Mouse (Mus musculus) neutrophil, adult 5-6 weeks (primary cell): ENCODE results near the gene Hoxa11. TPM values are rescaled to one million over a fixed set of nuclear protein-coding genes. Genes with fewer than 3 reads are reported as not detected.
A peak's percentile ranks its signal among the peaks of the same experiment; 100 is the strongest.

Source experiments
- ATAC-seq: fragments of 151-379, 151-347 bp; 2 replicates; pipeline ENCODE4 v1.8.0; 2017; ENCODE audit warnings: mild to moderate bottlenecking, moderate TSS enrichment; ENCODE audit not compliant: insufficient number of reproducible peaks, poor library complexity, low FRiP score, severe bottlenecking; ENCODE audit errors: extremely low read depth
- total RNA-seq: library from RNA; stranded (forward); fragments of 200-1000 nt; gene quantifications from 2 replicates; pipeline ENCODE4 v1.2.3, GENCODE M21; 2017

Hoxa11 gene
- total RNA-seq, 1 experiment from 2014 or later = not detected

GRCm38 (mm10) chr6:52223939-52224760, 21.5 kb downstream of the Hoxa11 start:
- no peak for ATAC-seq

GRCm38 (mm10) chr6:52222729-52223128, 22.9 kb downstream of the Hoxa11 start:
- ATAC-seq = no peak

GRCm38 (mm10) chr6:52221993-52222685, 23.5 kb downstream of the Hoxa11 start:
- no peak for ATAC-seq

- ATAC-seq = peak; percentile 76
These were observed 24.1 kb downstream of the Hoxa11 start, which contains the start of gene Hoxa7 for GRCm38 (mm10) chr6:52221337-52221992. TSS of gene Hoxa7 (minus strand) at chr6:52221854.

- ATAC-seq = no peak
These were observed 24.7 kb downstream of the Hoxa11 start for GRCm38 (mm10) chr6:52220865-52221310.

GRCm38 (mm10) chr6:52220003-52220864, 25.4 kb downstream of the Hoxa11 start:
- ATAC-seq = no peak

- no peak for ATAC-seq
These were observed 26.2 kb downstream of the Hoxa11 start for GRCm38 (mm10) chr6:52219234-52219942.

- ATAC-seq = no peak
These were observed 26.9 kb downstream of the Hoxa11 start for GRCm38 (mm10) chr6:52218643-52219215.

- no peak for ATAC-seq
These were observed 27.5 kb downstream of the Hoxa11 start for GRCm38 (mm10) chr6:52217895-52218642.

- no peak for ATAC-seq
These were observed 28.2 kb downstream of the Hoxa11 start for GRCm38 (mm10) chr6:52217459-52217768.

- no peak for ATAC-seq
These were observed 28.7 kb downstream of the Hoxa11 start for GRCm38 (mm10) chr6:52216691-52217458.

- ATAC-seq = no peak
These were observed 29.7 kb downstream of the Hoxa11 start for GRCm38 (mm10) chr6:52215771-52216535.

- no peak for ATAC-seq
These were observed 30.5 kb downstream of the Hoxa11 start for GRCm38 (mm10) chr6:52215070-52215469.

GRCm38 (mm10) chr6:52214271-52214670, 31.3 kb downstream of the Hoxa11 start:
- ATAC-seq = no peak

GRCm38 (mm10) chr6:52213119-52213986, 32.3 kb downstream of the Hoxa11 start, which contains the start of the genes Hoxa3 and Gm28308:
TSS of gene Hoxa3 (minus strand) at chr6:52213336.
TSS of gene Gm28308 (minus strand) at chr6:52213339.
- ATAC-seq = no peak
